Mouse (Mus musculus): ENCODE results near the gene Spag7.

- TF ChIP-seq CTCF (IDR thresholded peaks at IDR 0.05; ENCODE audit: low read depth) = no peak
- no peak for TF ChIP-seq EP300 (IDR thresholded peaks at IDR 0.05; ENCODE audit: low read depth)
Measured at GRCm38 (mm10) chr11:70615074-70615473, 54.1 kb downstream of the Spag7 start.

Measured in liver, embryonic 14.5 days (tissue).